Mouse (Mus musculus): Measurements from ENCODE around the gene Pbx1. TPM values are rescaled to one million over a fixed set of nuclear protein-coding genes. Genes with fewer than 3 reads are reported as not detected.

Gene Pbx1
- polyA plus RNA-seq, 1 experiment = 12.2 TPM

DNA sequence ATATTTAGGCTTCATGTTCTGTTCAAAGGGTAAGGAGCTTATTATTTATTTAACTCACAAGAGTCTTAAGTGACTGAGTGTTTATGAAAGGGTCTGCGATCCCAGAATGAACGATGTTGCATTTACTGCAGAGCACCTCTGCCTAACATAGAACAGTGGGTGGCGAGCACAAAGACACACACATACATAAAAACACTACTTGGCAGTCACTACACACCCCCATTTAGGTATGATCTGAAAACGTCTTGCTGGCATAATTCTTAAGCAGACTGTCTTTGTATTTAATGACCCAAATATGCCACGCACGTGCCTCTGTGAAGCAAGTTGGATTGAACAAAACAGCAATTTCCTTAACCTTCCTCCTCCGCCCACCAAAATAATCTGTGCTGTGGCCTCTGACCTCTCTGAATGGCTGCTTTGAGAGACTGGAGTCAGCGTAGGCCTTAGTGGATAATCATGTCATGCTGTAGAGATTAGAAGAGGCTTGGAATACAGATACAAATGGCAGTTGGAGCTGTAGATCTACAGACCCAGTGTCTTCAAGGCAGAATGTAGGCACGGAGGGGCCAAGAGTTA lies 147.4 kb downstream of the Pbx1 start:
- H3K4me1 ChIP-seq (ENCODE audit: control insufficient read depth, insufficient read depth, low read length) = peaks cover 4% of the 10 kb centered on the region
- WGBS = 88% methylated on average over 9 of the region's 9 CpGs
- no peak overlapping the region for H3K4me3 ChIP-seq (replicated peaks; ENCODE audit: control insufficient read depth, low read depth, low read length)
- TF ChIP-seq POLR2A (IDR thresholded peaks at IDR 0.05; ENCODE audit: borderline replicate concordance, control insufficient read depth, low read depth, low read length) (no peak), CTCF (IDR thresholded peaks at IDR 0.05; ENCODE audit: control insufficient read depth, insufficient read depth, low read length) (no peak)
- no peak overlapping the region for H3K27ac ChIP-seq (ENCODE audit: control insufficient read depth, insufficient read depth, low read depth, low read length, poor library complexity)

DNA sequence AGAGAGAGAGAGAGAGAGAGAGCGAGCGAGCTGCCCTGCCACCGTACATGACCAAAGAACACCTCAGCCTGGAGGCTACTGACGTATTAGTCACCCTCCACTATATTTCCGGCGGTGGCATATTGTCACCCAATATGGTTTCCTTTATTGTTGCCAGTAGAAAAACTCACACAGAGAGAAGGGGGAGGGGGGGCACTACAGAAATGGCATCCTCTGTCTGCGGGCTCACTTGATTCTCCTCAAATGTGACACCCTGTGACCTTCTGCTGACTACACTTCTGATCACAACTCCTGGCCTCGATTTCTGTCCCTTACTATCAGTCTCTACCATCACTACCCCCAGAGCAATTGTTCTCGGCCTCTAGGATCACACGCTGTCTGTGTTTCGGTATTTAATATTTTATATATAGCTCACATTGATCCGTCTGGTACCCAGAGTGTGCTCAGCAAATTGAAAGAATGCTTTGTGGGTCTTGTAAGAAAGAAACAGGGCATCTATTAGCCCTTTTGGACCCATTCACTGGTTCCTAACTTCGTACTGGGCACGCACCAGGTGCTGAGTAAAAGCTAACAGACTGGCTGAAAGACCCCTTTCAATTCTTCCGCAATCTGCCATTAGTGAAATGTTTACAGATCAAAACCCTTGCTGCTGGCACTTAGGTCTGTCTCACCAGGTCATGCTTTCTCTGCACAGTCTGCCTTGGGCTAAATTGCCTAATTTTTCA lies 148.1 kb downstream of the Pbx1 start:
- TF ChIP-seq POLR2A (IDR thresholded peaks at IDR 0.05; ENCODE audit: borderline replicate concordance, control insufficient read depth, low read depth, low read length) = no peak
- no peak for TF ChIP-seq CTCF (IDR thresholded peaks at IDR 0.05; ENCODE audit: control insufficient read depth, insufficient read depth, low read length)
- no peak overlapping the region for H3K27ac ChIP-seq (ENCODE audit: control insufficient read depth, insufficient read depth, low read depth, low read length, poor library complexity)
- peaks cover 2% of the 10 kb centered on the region for H3K4me1 ChIP-seq (ENCODE audit: control insufficient read depth, insufficient read depth, low read length)
- 52% methylated on average over 15 of the region's 15 CpGs for WGBS
- no peak overlapping the region for H3K4me3 ChIP-seq (replicated peaks; ENCODE audit: control insufficient read depth, low read depth, low read length)

GRCm38 (mm10) chr1:168283421-168283820 lies 148.6 kb downstream of the Pbx1 start:
- TF ChIP-seq CTCF (IDR thresholded peaks at IDR 0.05; ENCODE audit: control insufficient read depth, insufficient read depth, low read length) (no peak), POLR2A (IDR thresholded peaks at IDR 0.05; ENCODE audit: borderline replicate concordance, control insufficient read depth, low read depth, low read length) (no peak)
- Histone ChIP-seq H3K4me3 (replicated peaks; ENCODE audit: control insufficient read depth, low read depth, low read length) (no peak overlapping the region), H3K27ac (ENCODE audit: control insufficient read depth, insufficient read depth, low read depth, low read length, poor library complexity) (no peak overlapping the region), H3K4me1 (ENCODE audit: control insufficient read depth, insufficient read depth, low read length) (no peaks in the 10 kb centered on the region; the same call in 1 of the 2 replicates)
- WGBS = 71% methylated on average over 2 of the region's 2 CpGs

DNA sequence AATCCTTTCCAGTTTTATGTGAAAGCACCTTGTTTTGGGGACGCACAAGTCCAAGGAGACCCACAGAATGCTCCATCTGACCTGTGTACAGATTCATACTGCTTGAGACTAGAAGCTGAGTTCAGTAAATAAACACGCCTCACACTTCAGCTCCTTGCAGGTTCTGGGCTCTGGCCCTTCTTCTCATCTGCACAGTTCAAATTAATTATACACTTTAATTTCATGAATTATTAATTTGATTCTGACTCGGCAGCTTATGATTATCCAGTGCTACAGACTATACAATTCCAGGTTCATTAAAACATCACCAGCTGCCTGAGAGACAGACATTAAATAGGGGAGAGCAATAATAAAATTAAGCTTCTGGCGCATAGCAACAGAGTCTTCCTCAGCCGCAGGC lies 156.4 kb downstream of the Pbx1 start:
- TF ChIP-seq CTCF (IDR thresholded peaks at IDR 0.05; ENCODE audit: control insufficient read depth, insufficient read depth, low read length) = no peak
- no peak for TF ChIP-seq POLR2A (IDR thresholded peaks at IDR 0.05; ENCODE audit: borderline replicate concordance, control insufficient read depth, low read depth, low read length)
- 87% methylated on average over 5 of the region's 5 CpGs for WGBS
- Histone ChIP-seq H3K4me3 (replicated peaks; ENCODE audit: control insufficient read depth, low read depth, low read length) (no peak overlapping the region), H3K27ac (ENCODE audit: control insufficient read depth, insufficient read depth, low read depth, low read length, poor library complexity) (no peak overlapping the region), H3K4me1 (ENCODE audit: control insufficient read depth, insufficient read depth, low read length) (no peaks in the 10 kb centered on the region)

DNA sequence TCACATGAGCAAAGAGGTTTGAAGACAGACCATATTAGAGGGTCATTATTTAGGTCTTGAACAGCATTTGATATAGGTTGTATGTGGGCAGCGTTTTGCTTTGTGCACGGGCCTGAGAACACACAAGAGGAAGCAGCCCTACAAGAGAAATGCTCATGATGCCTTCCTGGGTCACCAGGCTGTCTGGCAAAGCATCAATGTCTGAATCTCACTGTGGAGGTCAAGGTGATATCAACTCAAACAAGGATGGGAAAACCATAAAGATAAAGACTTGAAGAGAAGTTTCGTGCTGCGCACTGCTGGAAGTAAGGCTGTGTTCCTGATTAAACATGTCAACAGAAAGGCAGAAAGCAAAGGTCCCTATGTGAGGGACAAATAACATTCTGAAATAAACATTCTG lies 157.8 kb downstream of the Pbx1 start:
- TF ChIP-seq POLR2A (IDR thresholded peaks at IDR 0.05; ENCODE audit: borderline replicate concordance, control insufficient read depth, low read depth, low read length) (no peak), CTCF (IDR thresholded peaks at IDR 0.05; ENCODE audit: control insufficient read depth, insufficient read depth, low read length) (no peak)
- H3K27ac ChIP-seq (ENCODE audit: control insufficient read depth, insufficient read depth, low read depth, low read length, poor library complexity) = no peak overlapping the region
- H3K4me3 ChIP-seq (replicated peaks; ENCODE audit: control insufficient read depth, low read depth, low read length) = no peak overlapping the region
- no peaks in the 10 kb centered on the region for H3K4me1 ChIP-seq (ENCODE audit: control insufficient read depth, insufficient read depth, low read length)
- 83% methylated on average over 4 of the region's 4 CpGs for WGBS

- H3K4me1 ChIP-seq (ENCODE audit: control insufficient read depth, insufficient read depth, low read length) = no peaks in the 10 kb centered on the region
- no peak overlapping the region for H3K27ac ChIP-seq (ENCODE audit: control insufficient read depth, insufficient read depth, low read depth, low read length, poor library complexity)
- TF ChIP-seq POLR2A (IDR thresholded peaks at IDR 0.05; ENCODE audit: borderline replicate concordance, control insufficient read depth, low read depth, low read length) (no peak), CTCF (IDR thresholded peaks at IDR 0.05; ENCODE audit: control insufficient read depth, insufficient read depth, low read length) (no peak)
- H3K4me3 ChIP-seq (replicated peaks; ENCODE audit: control insufficient read depth, low read depth, low read length) = no peak overlapping the region
- 69% methylated on average over 2 of the region's 2 CpGs for WGBS
These were observed 160.0 kb downstream of the Pbx1 start for GRCm38 (mm10) chr1:168272091-168272490.

DNA sequence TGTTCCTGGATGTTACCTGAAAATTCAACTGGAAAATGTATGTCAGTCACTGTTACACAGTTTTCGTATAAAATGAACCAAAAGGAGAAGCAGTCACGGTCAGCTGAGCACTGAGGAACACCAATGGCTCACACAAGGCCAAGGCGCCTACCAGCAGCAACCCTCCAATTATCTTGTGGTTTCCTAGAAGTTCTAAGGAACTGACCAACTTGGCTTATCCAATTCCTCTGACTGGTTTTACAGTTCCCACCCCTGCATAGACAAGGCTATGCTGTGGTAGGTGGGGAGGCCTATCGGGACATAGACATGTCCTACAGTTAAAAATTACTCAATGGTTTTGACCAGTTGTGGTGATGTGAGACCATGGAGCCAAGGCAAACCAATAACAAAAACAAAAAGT lies 160.9 kb downstream of the Pbx1 start:
- H3K27ac ChIP-seq (ENCODE audit: control insufficient read depth, insufficient read depth, low read depth, low read length, poor library complexity) = no peak overlapping the region
- H3K4me3 ChIP-seq (replicated peaks; ENCODE audit: control insufficient read depth, low read depth, low read length) = no peak overlapping the region
- WGBS = 50% methylated on average over 4 of the region's 4 CpGs
- no peak for TF ChIP-seq POLR2A (IDR thresholded peaks at IDR 0.05; ENCODE audit: borderline replicate concordance, control insufficient read depth, low read depth, low read length)
- no peak for TF ChIP-seq CTCF (IDR thresholded peaks at IDR 0.05; ENCODE audit: control insufficient read depth, insufficient read depth, low read length)
- no peaks in the 10 kb centered on the region for H3K4me1 ChIP-seq (ENCODE audit: control insufficient read depth, insufficient read depth, low read length)

DNA sequence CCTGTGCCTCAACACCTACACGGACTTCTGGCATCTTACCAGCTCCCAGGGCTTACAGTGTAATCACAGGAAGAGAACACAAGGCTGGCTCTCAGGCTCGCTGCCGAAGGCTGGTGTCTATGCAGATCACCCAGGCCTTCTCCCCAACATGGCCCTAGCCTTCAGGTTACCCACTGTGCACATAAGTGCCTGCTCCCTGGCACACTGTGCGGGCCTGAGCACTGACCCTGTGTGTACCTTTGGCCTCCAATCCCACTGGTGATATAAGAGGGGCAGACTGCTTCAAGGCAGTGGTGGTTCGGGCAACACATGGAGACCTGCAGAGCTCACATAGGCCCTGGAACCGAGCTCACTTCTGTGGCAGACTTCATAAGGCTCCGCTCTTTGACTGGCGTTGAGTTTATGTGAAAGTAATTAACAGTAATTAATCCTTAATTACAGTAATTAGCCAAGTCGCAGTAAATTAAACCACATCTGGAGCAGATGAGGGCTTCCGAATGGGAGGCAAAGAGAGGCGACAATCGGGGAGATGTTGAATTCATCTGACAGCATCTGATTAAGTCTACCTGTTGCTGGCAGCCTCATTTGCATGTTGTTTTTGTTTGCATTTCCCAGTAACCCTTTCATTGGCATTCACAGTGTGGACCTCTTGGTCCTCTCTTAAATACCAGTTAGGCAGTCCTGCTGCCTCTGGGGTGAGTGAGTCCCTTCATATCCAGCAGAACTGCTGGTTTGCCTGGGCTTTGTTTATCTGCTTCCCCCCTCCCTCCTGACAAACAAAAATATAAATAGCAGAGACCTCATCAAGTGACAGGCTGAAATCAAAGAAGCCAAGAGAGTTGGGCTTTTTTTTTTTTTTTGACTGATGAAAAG lies 163.1 kb downstream of the Pbx1 start:
- no peaks in the 10 kb centered on the region for H3K4me1 ChIP-seq (ENCODE audit: control insufficient read depth, insufficient read depth, low read length)
- WGBS = 86% methylated on average over 12 of the region's 12 CpGs

More for the DNA sequence above, 163.1 kb downstream of the Pbx1 start:
- TF ChIP-seq CTCF (IDR thresholded peaks at IDR 0.05; ENCODE audit: control insufficient read depth, insufficient read depth, low read length) (no peak), POLR2A (IDR thresholded peaks at IDR 0.05; ENCODE audit: borderline replicate concordance, control insufficient read depth, low read depth, low read length) (no peak)
- H3K27ac ChIP-seq (ENCODE audit: control insufficient read depth, insufficient read depth, low read depth, low read length, poor library complexity) = no peak overlapping the region
- no peak overlapping the region for H3K4me3 ChIP-seq (replicated peaks; ENCODE audit: control insufficient read depth, low read depth, low read length)
